Mouse (Mus musculus): ENCODE data around the gene Lonp1. TPM values are rescaled to one million over a fixed set of nuclear protein-coding genes. Genes with fewer than 3 reads are reported as not detected.
"Not testable (repeated sequence)": the region's sequence is repeated elsewhere in the genome, so short reads cannot be mapped to it uniquely, and the experiment has no call there.

The Lonp1 gene
- polyA plus RNA-seq, 1 experiment from 2014 or later = 46.1 TPM

GRCm38 (mm10) chr17:56629800-56630781 lies 3.4 kb upstream of the Lonp1 start:
- DNase-seq = not testable (repeated sequence)

GRCm38 (mm10) chr17:56627530-56628277 lies 1.0 kb upstream of the Lonp1 start, which contains the start of gene Catsperd:
Catsperd (plus strand) TSS chr17:56628143.
- peak within 1 kb of the TSS; percentile 44; the same call in 1 of the 2 replicates for H3K9ac ChIP-seq (replicated peaks; ENCODE audit: low read length)
- H3K4me2 ChIP-seq (ENCODE audit: low read length) = peak within 1 kb of the TSS; percentile 91
- H3K27ac ChIP-seq (replicated peaks; ENCODE audit: low read depth, low read length) = peak within 1 kb of the TSS; percentile 78
- peak; percentile 40 for ATAC-seq (ENCODE audit: low FRiP score, low TSS enrichment)
- no peaks in the 10 kb centered on the region for H3K27me3 ChIP-seq (ENCODE audit: control insufficient read depth, insufficient read depth, low read length)
- DNase-seq = peak; percentile 78
- no peaks in the 10 kb centered on the region for H3K9me3 ChIP-seq (ENCODE audit: control insufficient read depth, low read length)
- H3K4me1 ChIP-seq (ENCODE audit: control insufficient read depth, insufficient read depth, low read length) = peaks cover 20% of the 10 kb centered on the region
- H3K36me3 ChIP-seq (ENCODE audit: control insufficient read depth, insufficient read depth, low read length) = peaks cover 7% of the 10 kb centered on the region; the same call in 1 of the 2 replicates
- 10% methylated on average over 26 of the region's 26 CpGs for WGBS
- peak within 1 kb of the TSS; percentile 93 for H3K4me3 ChIP-seq (replicated peaks; ENCODE audit: low read depth, low read length)

More at GRCm38 (mm10) chr17:56629800-56630781, 3.4 kb upstream of the Lonp1 start:
- H3K36me3 ChIP-seq (ENCODE audit: control insufficient read depth, insufficient read depth, low read length); H3K4me3 ChIP-seq (replicated peaks; ENCODE audit: low read depth, low read length); H3K27me3 ChIP-seq (ENCODE audit: control insufficient read depth, insufficient read depth, low read length); H3K9ac ChIP-seq (replicated peaks; ENCODE audit: low read length); H3K4me2 ChIP-seq (ENCODE audit: low read length); H3K27ac ChIP-seq (replicated peaks; ENCODE audit: low read depth, low read length); H3K9me3 ChIP-seq (ENCODE audit: control insufficient read depth, low read length); ATAC-seq (ENCODE audit: low FRiP score, low TSS enrichment): not testable (repeated sequence)
- 90% methylated on average over 27 of the region's 27 CpGs for WGBS
- H3K4me1 ChIP-seq (ENCODE audit: control insufficient read depth, insufficient read depth, low read length) = peaks cover 17% of the 10 kb centered on the region

- Histone ChIP-seq H3K27me3 (ENCODE audit: control insufficient read depth, insufficient read depth, low read length) (no peaks in the 10 kb centered on the region), H3K9me3 (ENCODE audit: control insufficient read depth, low read length) (no peaks in the 10 kb centered on the region), H3K4me3 (replicated peaks; ENCODE audit: low read depth, low read length) (peak overlapping the region; percentile 93), H3K4me1 (ENCODE audit: control insufficient read depth, insufficient read depth, low read length) (peaks cover 20% of the 10 kb centered on the region), H3K36me3 (ENCODE audit: control insufficient read depth, insufficient read depth, low read length) (peaks cover 20% of the 10 kb centered on the region), H3K4me2 (ENCODE audit: low read length) (peak overlapping the region; percentile 91), H3K27ac (replicated peaks; ENCODE audit: low read depth, low read length) (peak overlapping the region; percentile 78), H3K9ac (replicated peaks; ENCODE audit: low read length) (peak overlapping the region; percentile 77)
- WGBS = 1% methylated on average over 32 of the region's 32 CpGs
- ATAC-seq (ENCODE audit: low FRiP score, low TSS enrichment) = no peak; the same call in 1 of the 2 replicates
- no peak for DNase-seq
These were observed 427 bp downstream of the Lonp1 start for GRCm38 (mm10) chr17:56626260-56626659.

DNA sequence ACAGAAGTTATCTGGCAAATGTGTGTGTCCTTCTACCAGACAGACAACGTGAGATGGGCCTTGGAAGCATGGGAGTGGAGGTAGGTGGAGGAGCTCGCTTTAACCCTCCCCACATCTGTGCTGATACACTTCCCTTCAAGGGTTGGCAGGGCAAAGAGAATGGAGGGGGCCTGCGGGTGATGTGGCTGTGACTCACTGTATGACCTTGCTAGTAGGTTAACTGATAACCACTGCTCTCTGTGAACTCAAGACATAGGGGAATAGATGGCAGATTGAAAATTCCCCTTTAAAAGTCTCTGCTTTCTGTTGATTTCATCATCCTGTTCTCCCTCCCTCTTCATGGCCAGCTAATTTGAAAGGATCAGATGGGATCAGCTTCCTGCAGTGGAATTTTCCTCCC lies 1.2 kb downstream of the Lonp1 start:
- H3K9me3 ChIP-seq (ENCODE audit: control insufficient read depth, low read length) = no peaks in the 10 kb centered on the region
- WGBS = 82% methylated on average over 3 of the region's 3 CpGs
- H3K4me1 ChIP-seq (ENCODE audit: control insufficient read depth, insufficient read depth, low read length) = peaks cover 20% of the 10 kb centered on the region
- H3K4me2 ChIP-seq (ENCODE audit: low read length) = peak overlapping the region; percentile 91
- H3K27ac ChIP-seq (replicated peaks; ENCODE audit: low read depth, low read length) = no peak overlapping the region
- no peak for ATAC-seq (ENCODE audit: low FRiP score, low TSS enrichment)
- H3K9ac ChIP-seq (replicated peaks; ENCODE audit: low read length) = no peak overlapping the region
- peaks cover 25% of the 10 kb centered on the region for H3K36me3 ChIP-seq (ENCODE audit: control insufficient read depth, insufficient read depth, low read length)
- no peak for DNase-seq
- H3K27me3 ChIP-seq (ENCODE audit: control insufficient read depth, insufficient read depth, low read length) = no peaks in the 10 kb centered on the region
- peak overlapping the region; percentile 93; the same call in 1 of the 2 replicates for H3K4me3 ChIP-seq (replicated peaks; ENCODE audit: low read depth, low read length)

DNA sequence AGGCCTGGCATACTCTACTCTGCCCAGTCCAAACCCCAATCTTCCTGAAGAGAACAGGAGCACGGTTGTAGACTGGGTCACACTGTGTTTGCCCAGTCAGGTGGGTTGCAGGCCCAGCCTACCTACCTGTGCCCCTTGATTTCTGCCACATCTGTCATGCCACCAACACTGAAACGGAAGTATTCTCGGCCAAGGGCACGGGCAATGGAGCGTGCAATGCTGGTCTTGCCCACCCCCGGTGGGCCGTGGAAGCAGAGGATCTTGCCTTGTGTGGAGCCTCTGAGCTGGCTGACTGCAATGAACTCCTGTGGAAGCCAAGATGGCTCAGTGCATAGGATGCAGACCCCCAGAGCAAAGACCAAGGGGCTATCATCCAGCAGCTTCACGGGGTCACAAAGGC lies 9.1 kb downstream of the Lonp1 start:
- ATAC-seq (ENCODE audit: low FRiP score, low TSS enrichment) (no peak), DNase-seq (no peak)
- no peaks in the 10 kb centered on the region for H3K27me3 ChIP-seq (ENCODE audit: control insufficient read depth, insufficient read depth, low read length)
- no peak overlapping the region for H3K9ac ChIP-seq (replicated peaks; ENCODE audit: low read length)
- WGBS = 94% methylated on average over 8 of the region's 8 CpGs
- H3K4me1 ChIP-seq (ENCODE audit: control insufficient read depth, insufficient read depth, low read length) = peaks cover 12% of the 10 kb centered on the region
- peaks cover 83% of the 10 kb centered on the region for H3K36me3 ChIP-seq (ENCODE audit: control insufficient read depth, insufficient read depth, low read length)
- H3K4me3 ChIP-seq (replicated peaks; ENCODE audit: low read depth, low read length) = no peak overlapping the region
- H3K27ac ChIP-seq (replicated peaks; ENCODE audit: low read depth, low read length) = no peak overlapping the region
- no peak overlapping the region for H3K4me2 ChIP-seq (ENCODE audit: low read length)
- H3K9me3 ChIP-seq (ENCODE audit: control insufficient read depth, low read length) = no peaks in the 10 kb centered on the region

DNA sequence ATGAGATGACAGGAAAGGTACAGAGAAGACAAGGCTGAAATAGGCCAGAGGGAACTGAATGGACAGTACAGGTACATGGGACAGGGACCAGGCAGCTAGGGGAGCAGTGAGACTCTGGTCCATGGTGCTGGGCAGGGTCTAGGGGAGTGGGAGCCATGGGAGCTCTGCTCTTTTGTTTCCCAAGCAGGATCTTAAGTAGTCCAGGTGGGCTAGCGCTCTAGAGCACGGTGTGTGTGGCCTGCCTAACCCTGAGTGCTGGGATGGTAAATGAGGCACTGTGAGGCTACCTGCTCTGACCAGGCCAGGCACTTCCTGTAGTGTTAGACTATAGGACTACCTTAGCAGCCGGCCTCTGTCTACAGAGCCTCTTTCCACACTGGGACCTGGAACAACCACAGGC lies 10.0 kb downstream of the Lonp1 start:
- H3K27me3 ChIP-seq (ENCODE audit: control insufficient read depth, insufficient read depth, low read length) = no peaks in the 10 kb centered on the region
- no peak overlapping the region for H3K4me3 ChIP-seq (replicated peaks; ENCODE audit: low read depth, low read length)
- H3K9ac ChIP-seq (replicated peaks; ENCODE audit: low read length) = no peak overlapping the region
- DNase-seq (no peak), ATAC-seq (ENCODE audit: low FRiP score, low TSS enrichment) (no peak)
- peaks cover 74% of the 10 kb centered on the region for H3K36me3 ChIP-seq (ENCODE audit: control insufficient read depth, insufficient read depth, low read length)
- WGBS = 89% methylated on average over 3 of the region's 3 CpGs
- H3K4me2 ChIP-seq (ENCODE audit: low read length) = no peak overlapping the region
- H3K27ac ChIP-seq (replicated peaks; ENCODE audit: low read depth, low read length) = no peak overlapping the region
- peaks cover 12% of the 10 kb centered on the region for H3K4me1 ChIP-seq (ENCODE audit: control insufficient read depth, insufficient read depth, low read length)
- H3K9me3 ChIP-seq (ENCODE audit: control insufficient read depth, low read length) = no peaks in the 10 kb centered on the region

DNA sequence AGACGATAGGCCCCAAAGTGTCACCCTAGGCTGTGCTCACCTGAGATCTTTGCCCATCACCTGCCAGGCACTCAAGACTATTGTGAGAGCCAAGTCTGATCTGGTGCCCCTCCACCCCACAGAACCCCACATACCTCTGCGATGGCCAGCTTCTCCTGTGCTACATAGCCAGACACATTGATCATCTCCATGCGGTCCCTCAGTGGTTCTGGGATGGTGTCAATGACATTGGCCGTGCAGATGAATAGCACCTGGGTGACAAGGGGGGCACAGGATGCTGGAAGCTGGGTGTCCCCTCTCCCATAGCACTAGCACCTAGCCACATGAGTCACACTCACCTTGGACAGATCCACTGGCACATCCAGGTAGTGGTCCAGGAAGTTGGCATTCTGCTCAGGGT lies 10.9 kb downstream of the Lonp1 start:
- Histone ChIP-seq H3K4me3 (replicated peaks; ENCODE audit: low read depth, low read length) (no peak overlapping the region), H3K4me1 (ENCODE audit: control insufficient read depth, insufficient read depth, low read length) (peaks cover 12% of the 10 kb centered on the region), H3K27ac (replicated peaks; ENCODE audit: low read depth, low read length) (no peak overlapping the region), H3K27me3 (ENCODE audit: control insufficient read depth, insufficient read depth, low read length) (no peaks in the 10 kb centered on the region), H3K9ac (replicated peaks; ENCODE audit: low read length) (no peak overlapping the region), H3K36me3 (ENCODE audit: control insufficient read depth, insufficient read depth, low read length) (peaks cover 68% of the 10 kb centered on the region), H3K9me3 (ENCODE audit: control insufficient read depth, low read length) (no peaks in the 10 kb centered on the region), H3K4me2 (ENCODE audit: low read length) (no peak overlapping the region)
- 91% methylated on average over 4 of the region's 4 CpGs for WGBS
- DNase-seq (no peak), ATAC-seq (ENCODE audit: low FRiP score, low TSS enrichment) (no peak)

DNA sequence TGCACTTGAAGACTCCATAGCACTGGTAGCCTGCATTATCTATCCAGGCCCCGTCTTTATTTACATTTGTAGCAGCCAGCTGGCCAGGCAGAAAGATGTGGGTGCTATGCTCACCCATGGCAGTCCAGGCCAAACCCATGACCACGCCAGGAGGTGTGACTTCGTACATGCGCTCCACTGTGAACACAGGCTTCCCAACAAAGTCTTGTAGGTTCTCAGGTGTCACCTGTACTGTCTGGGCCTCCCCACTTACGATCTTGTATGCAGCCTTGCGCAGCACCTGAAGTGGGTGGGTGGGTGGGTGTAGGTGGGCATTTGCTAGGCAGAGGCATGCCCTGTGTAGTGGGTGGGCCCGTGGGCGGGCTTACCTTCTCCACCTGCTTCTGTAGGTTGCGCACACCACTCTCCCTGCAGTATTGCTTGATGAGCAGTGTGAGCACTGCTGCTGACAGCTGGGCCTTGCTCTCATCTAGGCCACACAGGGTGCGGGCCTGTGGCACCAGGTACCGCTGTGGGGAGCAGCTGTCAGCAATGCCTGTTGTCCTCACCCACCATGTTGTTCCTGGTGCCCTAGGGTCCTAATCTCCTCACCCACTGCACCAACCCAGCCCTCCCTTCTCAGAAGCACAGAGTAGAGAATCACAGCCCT lies 11.4 kb downstream of the Lonp1 start:
- Histone ChIP-seq H3K4me1 (ENCODE audit: control insufficient read depth, insufficient read depth, low read length) (peaks cover 14% of the 10 kb centered on the region), H3K4me2 (ENCODE audit: low read length) (no peak overlapping the region), H3K4me3 (replicated peaks; ENCODE audit: low read depth, low read length) (no peak overlapping the region), H3K36me3 (ENCODE audit: control insufficient read depth, insufficient read depth, low read length) (peaks cover 63% of the 10 kb centered on the region), H3K27me3 (ENCODE audit: control insufficient read depth, insufficient read depth, low read length) (no peaks in the 10 kb centered on the region), H3K9ac (replicated peaks; ENCODE audit: low read length) (0 out of 2 replicates have a peak overlapping the region, but pooled peaks have one; percentile 67), H3K27ac (replicated peaks; ENCODE audit: low read depth, low read length) (no peak overlapping the region), H3K9me3 (ENCODE audit: control insufficient read depth, low read length) (no peaks in the 10 kb centered on the region)
- DNase-seq (no peak), ATAC-seq (ENCODE audit: low FRiP score, low TSS enrichment) (no peak)
- 91% methylated on average over 11 of the region's 11 CpGs for WGBS
